Mouse (Mus musculus) heart, postnatal 0 days (tissue): ENCODE measurements at regions not wholly inside any gene's neighbourhood (a gene's known extent, or its start where the extent isn't known, plus 50 kb on each side); places are given as distances from the start of the nearest gene placed in this dataset.
"Not testable (repeated sequence)": the region's sequence is repeated elsewhere in the genome, so short reads cannot be mapped to it uniquely, and the experiment has no call there.

ENCODE experiments used
- ATAC-seq: fragments of 200-750 bp; cut with Nextera tagmentation; 2 replicates; pipeline ENCODE4 v1.8.0; 2017; ENCODE audit warnings: low read depth, moderate number of reproducible peaks, moderate library complexity; ENCODE audit not compliant: insufficient read depth
- DNase-seq: peaks from one replicate; pipeline ENCODE4 v3.0.0-alpha.2; 2016; ENCODE audit warnings: low spot score
- H3K27ac ChIP-seq: fragments of 300-500 bp; sonication (generic); 2 replicates; pipeline ENCODE4 v1.5.1; 2014; ENCODE audit warnings: low read depth, mild to moderate bottlenecking
- H3K27me3 ChIP-seq: fragments of 300-500 bp; sonication (generic); 2 replicates; pipeline ENCODE4 v1.6.1; 2014; ENCODE audit warnings: low read length, mixed read lengths; ENCODE audit not compliant: control insufficient read depth, insufficient read depth
- H3K36me3 ChIP-seq: fragments of 300-500 bp; sonication (generic); replicated peaks from 2 replicates; pipeline ENCODE4 v1.6.1; 2014; ENCODE audit warnings: low read length, mixed read lengths; ENCODE audit not compliant: control insufficient read depth, insufficient read depth
- H3K4me1 ChIP-seq: fragments of 300-500 bp; sonication (generic); 2 replicates; pipeline ENCODE4 v1.6.1; 2014; ENCODE audit warnings: antibody characterized with exemption; ENCODE audit not compliant: control insufficient read depth, insufficient read depth
- H3K4me2 ChIP-seq: fragments of 300-500 bp; sonication (generic); 2 replicates; pipeline ENCODE4 v1.6.1; 2014; ENCODE audit warnings: low read depth, mild to moderate bottlenecking, low read length, moderate library complexity
- H3K4me3 ChIP-seq: fragments of 300-500 bp; sonication (generic); 2 replicates; pipeline ENCODE4 v1.5.1; 2014; ENCODE audit warnings: low read depth, low read length
- H3K9ac ChIP-seq: fragments of 300-500 bp; sonication (generic); replicated peaks from 2 replicates; pipeline ENCODE4 v1.6.1; 2014; ENCODE audit warnings: low read depth, low read length, mixed read lengths
- H3K9me3 ChIP-seq: fragments of 300-500 bp; sonication (generic); replicated peaks from 2 replicates; pipeline ENCODE4 v1.6.1; 2016; ENCODE audit warnings: low read length; ENCODE audit not compliant: control insufficient read depth
- CTCF ChIP-seq: IDR thresholded peaks from 2 replicates; pipeline ENCODE4 v1.5.1; 2016; ENCODE audit warnings: antibody characterized with exemption, control low read depth, low read depth
- EP300 ChIP-seq: IDR thresholded peaks from 2 replicates; pipeline ENCODE4 v1.6.1; 2016; ENCODE audit warnings: antibody characterized with exemption, low read depth
- WGBS: fragments of 180-500 bp; shearing (Covaris S2); extraction: QIAGEN DNeasy Blood & Tissue Kit; methylation state at CpG from one replicate; pipeline ENCODE4 v1.1.7; 2014; 5-methylcytosine and 5-hydroxymethylcytosine counted together

DNA sequence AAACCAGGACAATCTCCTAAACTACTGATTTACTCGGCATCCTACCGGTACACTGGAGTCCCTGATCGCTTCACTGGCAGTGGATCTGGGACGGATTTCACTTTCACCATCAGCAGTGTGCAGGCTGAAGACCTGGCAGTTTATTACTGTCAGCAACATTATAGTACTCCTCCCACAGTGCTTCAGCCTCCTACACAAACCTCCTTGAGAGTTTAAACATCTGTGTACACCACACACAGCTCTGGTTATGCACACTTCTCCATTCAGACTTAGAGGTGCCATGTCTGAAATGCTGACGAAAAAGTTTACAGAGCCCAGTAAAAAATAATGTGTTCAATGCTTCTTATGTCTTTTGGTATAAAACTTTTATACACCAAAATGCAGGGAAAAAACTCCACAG, 420.2 kb downstream of the Rpia start:
- H3K27me3 ChIP-seq, H3K36me3 ChIP-seq, H3K9me3 ChIP-seq, H3K27ac ChIP-seq, H3K4me1 ChIP-seq, DNase-seq, H3K4me2 ChIP-seq, ATAC-seq, H3K4me3 ChIP-seq, H3K9ac ChIP-seq: not testable (repeated sequence)
- 71% methylated on average over 5 of the region's 5 CpGs for WGBS

DNA sequence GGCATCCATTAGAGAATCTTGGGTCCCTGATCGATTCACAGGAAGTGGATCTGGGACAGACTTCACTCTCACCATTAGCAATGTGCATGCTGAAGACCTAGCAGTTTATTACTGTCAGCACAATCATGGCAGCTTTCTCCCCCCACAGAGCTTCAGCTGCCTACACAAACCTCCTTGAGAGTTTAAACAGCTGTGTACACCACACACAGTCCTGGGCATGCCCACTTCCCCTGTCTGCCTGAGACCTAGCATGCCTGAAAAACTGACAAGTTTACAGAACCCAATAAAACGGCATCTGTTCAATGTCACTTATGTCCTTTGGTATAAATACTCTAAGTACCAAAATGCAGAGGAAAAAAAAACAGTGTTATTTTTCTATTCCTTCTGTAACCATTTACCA, 435.7 kb downstream of the Rpia start:
- WGBS: 46% methylated on average over 2 of the region's 2 CpGs
- H3K9ac ChIP-seq: no peak overlapping the region
- H3K4me1 ChIP-seq: no peaks in the 10 kb centered on the region
- no peaks in the 10 kb centered on the region for H3K36me3 ChIP-seq
- ATAC-seq: no peak
- no peak overlapping the region for H3K4me2 ChIP-seq
- H3K27me3 ChIP-seq: no peaks in the 10 kb centered on the region
- DNase-seq: no peak
- H3K27ac ChIP-seq: no peak overlapping the region
- H3K4me3 ChIP-seq: no peak overlapping the region
- TF ChIP-seq EP300 (no peak), CTCF (no peak)
- H3K9me3 ChIP-seq: no peaks in the 10 kb centered on the region

DNA sequence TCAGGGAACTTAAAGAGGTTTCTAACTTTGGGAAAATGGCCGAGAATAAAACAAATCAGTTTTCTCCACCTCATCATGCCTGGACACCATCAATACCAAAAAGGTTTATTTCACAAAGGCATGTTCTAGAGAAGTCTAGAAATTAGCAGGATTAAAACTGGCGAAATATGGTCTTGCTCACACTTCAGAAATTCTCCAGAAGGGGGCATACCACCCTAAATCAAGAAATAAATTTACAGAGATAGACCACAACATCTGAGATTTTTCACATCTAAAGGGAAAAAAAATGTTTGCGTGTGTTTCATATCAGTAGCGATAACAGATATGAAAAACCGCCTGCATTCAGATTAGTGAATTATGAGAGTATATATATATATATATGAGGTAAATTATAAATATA, 449.9 kb downstream of the Rpia start:
- Histone ChIP-seq H3K4me1 (no peaks in the 10 kb centered on the region), H3K9ac (no peak overlapping the region), H3K4me2 (no peak overlapping the region), H3K4me3 (no peak overlapping the region), H3K27me3 (no peaks in the 10 kb centered on the region), H3K9me3 (no peaks in the 10 kb centered on the region), H3K27ac (no peak overlapping the region), H3K36me3 (no peaks in the 10 kb centered on the region)
- no peak for DNase-seq
- no peak for TF ChIP-seq CTCF
- no peak for TF ChIP-seq EP300
- 60% methylated on average over 5 of the region's 5 CpGs for WGBS
- no peak for ATAC-seq

DNA sequence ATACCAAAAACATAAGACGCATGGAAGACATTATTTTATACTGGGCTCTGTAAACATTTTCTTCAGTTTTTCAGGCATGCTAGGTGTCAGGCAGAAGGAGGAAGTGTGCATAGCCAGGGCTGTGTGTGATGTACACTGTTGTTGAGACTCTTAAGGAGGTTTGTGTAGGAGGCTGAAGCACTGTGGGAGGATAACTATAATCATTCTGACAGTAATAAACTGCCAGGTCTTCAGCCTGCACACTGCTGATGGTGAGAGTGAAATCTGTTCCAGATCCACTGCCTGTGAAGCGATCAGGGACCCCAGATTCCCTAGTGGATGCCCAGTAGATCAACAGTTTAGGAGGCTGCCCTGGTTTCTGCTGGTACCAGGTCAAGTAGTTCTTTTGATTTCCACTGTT, 451.3 kb downstream of the Rpia start:
- H3K36me3 ChIP-seq, H3K9me3 ChIP-seq, ATAC-seq, H3K4me2 ChIP-seq, H3K27me3 ChIP-seq, H3K4me1 ChIP-seq, H3K9ac ChIP-seq, H3K27ac ChIP-seq, DNase-seq, H3K4me3 ChIP-seq: not testable (repeated sequence)
- 61% methylated on average over 2 of the region's 2 CpGs for WGBS

DNA sequence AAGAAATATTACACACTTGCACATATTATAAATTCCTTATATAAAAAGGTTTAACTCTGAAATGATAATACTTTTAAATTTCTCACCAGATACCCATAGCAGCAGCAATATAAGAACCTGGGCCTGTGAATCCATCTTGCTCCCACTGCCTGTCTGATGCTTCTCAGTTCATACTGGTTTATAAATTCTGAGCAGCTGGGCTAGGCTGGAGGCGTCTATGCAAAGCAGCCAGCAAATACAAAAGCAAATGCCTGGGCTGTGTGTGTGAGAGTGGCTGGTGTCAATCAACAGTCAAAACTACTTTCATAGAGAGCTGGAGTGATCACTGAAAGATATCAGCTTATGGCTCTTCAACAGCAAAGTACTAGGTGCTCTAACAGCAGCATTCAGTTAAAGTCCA, 476.7 kb downstream of the Rpia start:
- no peaks in the 10 kb centered on the region for H3K9me3 ChIP-seq
- no peak for TF ChIP-seq EP300
- no peak for TF ChIP-seq CTCF

DNA sequence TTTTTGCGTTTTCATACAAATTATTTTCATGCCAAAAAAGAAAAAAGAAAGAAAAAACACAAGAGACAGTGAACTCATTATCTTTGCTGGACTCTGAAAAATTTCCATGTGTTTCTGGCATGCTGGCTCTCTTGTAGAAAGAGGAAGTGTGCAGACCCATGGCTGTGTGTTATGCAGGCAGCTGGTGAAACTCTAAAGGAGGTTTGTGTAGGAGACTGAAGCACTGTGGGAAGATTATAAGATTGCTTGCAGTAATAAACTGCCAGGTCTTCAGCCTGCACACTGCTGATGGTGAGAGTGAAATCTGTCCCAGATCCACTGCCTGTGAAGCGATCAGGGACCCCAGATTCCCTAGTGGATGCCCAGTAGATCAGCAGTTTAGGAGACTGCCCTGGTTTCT, 477.4 kb downstream of the Rpia start:
- not testable (repeated sequence) for ATAC-seq, H3K9ac ChIP-seq, H3K36me3 ChIP-seq, DNase-seq, H3K9me3 ChIP-seq, H3K4me2 ChIP-seq, H3K27ac ChIP-seq, H3K4me1 ChIP-seq, H3K27me3 ChIP-seq, H3K4me3 ChIP-seq
- WGBS: 61% methylated on average over 2 of the region's 2 CpGs

More for the DNA sequence above, 476.7 kb downstream of the Rpia start:
- H3K9ac ChIP-seq: no peak overlapping the region
- no peak overlapping the region for H3K4me2 ChIP-seq
- no peak for DNase-seq
- H3K4me1 ChIP-seq: no peaks in the 10 kb centered on the region
- ATAC-seq: no peak
- H3K4me3 ChIP-seq: no peak overlapping the region
- no peaks in the 10 kb centered on the region for H3K36me3 ChIP-seq
- no peaks in the 10 kb centered on the region for H3K27me3 ChIP-seq
- H3K27ac ChIP-seq: no peak overlapping the region
- 65% methylated on average over 1 of the region's 1 CpGs for WGBS

DNA sequence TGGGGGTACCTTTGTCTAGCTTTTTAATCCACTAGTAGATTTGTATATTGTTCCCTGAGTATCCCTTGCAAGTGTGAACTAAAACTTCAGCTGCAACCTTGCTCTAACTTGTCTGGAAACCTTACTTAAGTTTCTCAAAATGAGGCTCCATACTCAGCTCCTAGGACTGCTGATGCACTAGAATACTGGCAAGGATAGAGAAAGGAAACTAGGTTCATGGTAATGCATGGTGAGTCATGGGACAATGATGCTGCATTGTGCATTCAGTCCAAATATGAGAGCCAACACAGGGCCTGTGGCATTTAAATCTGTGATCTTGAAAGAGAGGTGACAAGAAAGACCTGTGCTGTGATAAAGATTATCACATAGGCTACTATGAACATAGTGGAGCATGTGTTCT, 490.9 kb downstream of the Rpia start:
- H3K27ac ChIP-seq, H3K4me2 ChIP-seq, ATAC-seq, H3K9me3 ChIP-seq, H3K4me3 ChIP-seq, DNase-seq, H3K4me1 ChIP-seq, H3K27me3 ChIP-seq, H3K9ac ChIP-seq, H3K36me3 ChIP-seq: not testable (repeated sequence)

DNA sequence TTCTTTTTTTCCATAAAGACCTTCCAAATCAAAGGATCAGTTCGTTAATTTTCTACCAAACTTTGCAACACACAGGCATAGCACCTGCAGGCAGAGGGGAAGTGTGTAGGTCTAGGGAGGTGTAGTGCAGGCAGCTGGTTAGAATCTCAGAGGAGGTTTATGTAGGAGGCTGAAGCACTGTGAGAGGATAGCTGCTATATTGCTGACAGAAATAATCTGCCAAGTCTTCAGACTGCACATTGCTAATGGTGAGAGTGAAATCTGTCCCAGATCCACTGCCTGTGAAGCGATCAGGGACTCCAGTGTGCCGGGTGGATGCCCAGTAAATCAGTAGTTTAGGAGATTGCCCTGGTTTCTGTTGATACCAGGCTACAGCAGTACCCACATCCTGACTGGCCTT, 531.8 kb downstream of the Rpia start:
- not testable (repeated sequence) for H3K9me3 ChIP-seq, H3K27ac ChIP-seq, DNase-seq, H3K9ac ChIP-seq, H3K4me2 ChIP-seq, H3K27me3 ChIP-seq, H3K36me3 ChIP-seq, ATAC-seq, H3K4me1 ChIP-seq, H3K4me3 ChIP-seq
- WGBS: 64% methylated on average over 3 of the region's 3 CpGs

DNA sequence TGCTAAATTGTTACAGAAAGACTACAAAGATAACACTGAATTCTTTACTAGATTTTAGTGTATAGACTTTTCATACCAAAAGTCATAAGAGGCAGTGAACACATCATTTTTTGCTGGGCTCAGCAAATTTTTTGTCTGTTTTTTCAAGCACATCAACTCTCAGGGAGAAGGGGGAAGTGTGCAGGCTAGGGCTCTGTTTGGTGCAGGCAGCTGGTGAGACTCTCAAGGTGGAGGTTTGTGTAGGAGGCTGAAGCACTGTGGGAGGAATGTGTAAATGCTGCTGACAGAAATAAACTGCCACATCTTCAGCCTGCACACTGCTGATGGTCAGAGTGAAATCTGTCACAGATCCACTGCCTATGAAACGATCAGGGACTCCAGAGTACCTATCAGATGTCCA, 551.9 kb downstream of the Rpia start:
- H3K27me3 ChIP-seq, DNase-seq, ATAC-seq, H3K4me3 ChIP-seq, H3K36me3 ChIP-seq, H3K4me2 ChIP-seq, H3K27ac ChIP-seq, H3K9ac ChIP-seq, H3K4me1 ChIP-seq, H3K9me3 ChIP-seq: not testable (repeated sequence)
- WGBS: no CpG with 5 or more reads among the region's 1 CpGs
